ENCODE assay signal across 8 mouse cellular contexts in the genomic region with DNA sequence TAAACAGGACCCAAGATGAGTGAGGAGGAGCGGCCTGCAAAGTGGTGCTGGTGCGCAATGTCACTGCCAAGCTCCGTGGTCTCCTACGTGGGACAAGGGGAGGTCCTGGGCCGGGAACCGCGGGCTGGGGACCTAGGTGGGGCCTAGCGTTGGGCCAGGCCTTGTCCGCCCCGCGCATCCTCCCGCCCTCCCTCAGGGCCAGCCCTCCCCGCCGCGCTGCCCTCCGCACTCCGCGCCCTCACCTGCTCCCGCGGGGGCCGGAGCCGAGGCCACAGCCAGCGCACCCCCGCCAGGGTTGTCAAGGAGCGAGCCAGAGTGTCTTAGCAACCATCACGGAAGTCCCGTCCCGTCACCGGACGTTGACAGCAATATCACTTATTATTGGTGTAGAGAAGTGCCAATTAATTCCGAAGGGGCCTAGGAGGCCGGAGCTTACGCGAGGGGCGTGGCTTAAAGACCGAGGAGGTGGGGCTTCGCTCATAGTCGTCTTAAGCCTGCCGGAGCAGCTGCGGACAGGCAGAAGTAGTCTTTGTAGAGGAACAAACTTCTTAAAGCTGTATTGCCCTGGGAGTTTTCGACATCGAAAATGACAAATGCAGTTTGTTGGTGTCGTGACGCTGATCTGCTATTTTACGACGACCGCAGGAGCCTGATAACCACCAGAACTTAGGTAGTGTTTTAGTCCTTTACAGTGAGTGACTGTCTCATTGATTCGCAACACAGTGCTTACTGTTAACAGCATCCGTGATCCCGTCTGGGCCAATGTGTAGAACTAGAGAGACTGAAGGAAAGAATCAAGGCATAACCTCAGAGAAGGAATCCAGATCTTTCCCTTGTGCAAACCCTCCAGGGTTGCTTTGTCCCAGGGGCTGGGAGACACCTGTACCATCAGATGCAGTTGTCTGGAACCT. TPM values are rescaled to one million over a fixed set of nuclear protein-coding genes. Genes with fewer than 3 reads are reported as not detected.
DNase-seq lines count a peak whose midpoint lies in the region; ATAC-seq and TF ChIP-seq lines count a peak whose summit lies in the region.

No protein-coding gene starts in this region.

- DNase-seq in Patski (ENCODE audit: low read depth, low spot score): peak; percentile 97
- peak; percentile 96 to 97 for DNase-seq in cerebellum, postnatal 14 days
- DNase-seq in frontal cortex, postnatal 14 days (ENCODE audit: low spot score in 2 of 2): peak; percentile 96
- DNase-seq in layer of hippocampus, postnatal 25 days (ENCODE audit: extremely low spot score in 1 of 2, low spot score in 1 of 2): peak; percentile 82
- DNase-seq in lung, postnatal 25 days (ENCODE audit: low spot score): peak; percentile 99
- peak; percentile 99 for DNase-seq in retina, embryonic 14.5 days (ENCODE audit: low spot score)
- peak; percentile 97 for DNase-seq in thymus, postnatal 4 days

- H3K36me3 ChIP-seq in hindbrain, embryonic 13.5 days: no peaks in the 10 kb centered on the region

- peak overlapping the region; percentile 89 for H3K4me3 ChIP-seq in hindbrain, embryonic 13.5 days

- H3K27ac ChIP-seq in hindbrain, embryonic 13.5 days: peak overlapping the region; percentile 84

- no peaks in the 10 kb centered on the region for H3K27me3 ChIP-seq in Patski
- no peaks in the 10 kb centered on the region for H3K27me3 ChIP-seq in hindbrain, embryonic 13.5 days

- H3K4me1 ChIP-seq in hindbrain, embryonic 13.5 days (replicated peaks): peaks cover 42% of the 10 kb centered on the region

- no peaks in the 10 kb centered on the region for H3K9me3 ChIP-seq in hindbrain, embryonic 13.5 days

- ATAC-seq in Patski: peak; percentile 87
- ATAC-seq in hindbrain, embryonic 13.5 days (ENCODE audit: low FRiP score): peak; percentile 99

- WGBS in hindbrain, embryonic 13.5 days: under 1% methylated on average over 50 of the region's 50 CpGs

- TF ChIP-seq CTCF in Patski (IDR thresholded peaks at IDR 0.05): no peak

- CTCF ChIA-PET in Patski (lab: Charles Lee): interaction anchor here (1.2 kb wide), 1 partner anchor 21 kb away, joined by 3 read pairs; no protein-coding TSS in a partner anchor

- H3K9ac ChIP-seq in hindbrain, embryonic 13.5 days: peak overlapping the region; percentile 87

- POLR2A ChIA-PET in Patski (lab: Charles Lee): interaction anchor here (0.8 to 1.5 kb wide), 2 partner anchors 10 to 22 kb away, joined by 4 to 6 read pairs; no protein-coding TSS in a partner anchor

- in situ Hi-C loops in Patski (cut with MboI; ENCODE audit: low pct_unique_long_range_greater_than_20kb): loop anchor here (5.0 kb wide), 1 partner anchor 103 kb away; no protein-coding TSS in a partner anchor

- peak overlapping the region; percentile 79 for H3K4me2 ChIP-seq in hindbrain, embryonic 13.5 days

RNA-seq across cellular contexts. Expression of a gene that starts 3.3 kb away (rescaled TPM):
- polyA plus RNA-seq in Patski (2021): 76.8 TPM
- 83.5 and 84.9 TPM in 2 replicates for polyA plus RNA-seq in hindbrain, embryonic 13.5 days (2015; fragmentation: Nextera tagmentation; extraction: Ambion mirVana)
- 10 to 100 TPM; 53.0 to 59.4 TPM for total RNA-seq in layer of hippocampus, postnatal 25 days (2021)

RNA-seq across cellular contexts. Expression of a gene that starts 30.2 kb away (rescaled TPM):
- 6.6 TPM for polyA plus RNA-seq in Patski (2021)
- 21.0 and 21.4 TPM in 2 replicates for polyA plus RNA-seq in hindbrain, embryonic 13.5 days (2015; fragmentation: Nextera tagmentation; extraction: Ambion mirVana)
- total RNA-seq in layer of hippocampus, postnatal 25 days (2021): 100 to 1,000 TPM; 773 to 802 TPM

RNA-seq across cellular contexts. Expression of a gene that starts 32.0 kb away (rescaled TPM):
- polyA plus RNA-seq in Patski (2021): 69.6 TPM
- polyA plus RNA-seq in hindbrain, embryonic 13.5 days (2015; fragmentation: Nextera tagmentation; extraction: Ambion mirVana): 9.8 and 10.2 TPM in 2 replicates
- total RNA-seq in layer of hippocampus, postnatal 25 days (2021): 10 to 100 TPM; 23.5 to 23.7 TPM

RNA-seq across cellular contexts. Expression of a gene that starts 59.7 kb away (rescaled TPM):
- polyA plus RNA-seq in Patski (2021): 2.1 TPM
- 0.34 and 0.51 TPM in 2 replicates for polyA plus RNA-seq in hindbrain, embryonic 13.5 days (2015; fragmentation: Nextera tagmentation; extraction: Ambion mirVana)
- 10 to 100 TPM; 16.8 to 30.2 TPM for total RNA-seq in layer of hippocampus, postnatal 25 days (2021)

Comparison
In these comparisons a context has a peak if more than half of its experiments do, and no peak if none do; other contexts are left out.
1. Peak in every context shown above with its lines: DNase-seq, ATAC-seq, H3K4me3 ChIP-seq and H3K27ac ChIP-seq.